Mouse (Mus musculus) limb, embryonic 11.5 days (tissue): Measurements from ENCODE around the gene Sgk2. TPM values are rescaled to one million over a fixed set of nuclear protein-coding genes. Genes with fewer than 3 reads are reported as not detected.

Source experiments
- ATAC-seq: fragments of 200-750 bp; cut with Nextera tagmentation; 2 replicates; pipeline ENCODE4 v1.8.0; 2017; ENCODE audit warnings: low read depth; ENCODE audit not compliant: insufficient number of reproducible peaks, low FRiP score, low TSS enrichment
- DNase-seq: peaks from one replicate; pipeline ENCODE4 v3.0.0-alpha.2; 2015; ENCODE audit warnings: low spot score
- H3K27ac ChIP-seq: fragments of 300-500 bp; sonication (generic); replicated peaks from 2 replicates; pipeline ENCODE4 v1.5.1; 2014; ENCODE audit warnings: low read depth, mild to moderate bottlenecking, low read length
- H3K27me3 ChIP-seq: fragments of 300-500 bp; sonication (generic); 2 replicates; pipeline ENCODE4 v1.6.1; 2014; ENCODE audit warnings: mild to moderate bottlenecking, low read length, mixed read lengths; ENCODE audit not compliant: control insufficient read depth, insufficient read depth
- H3K36me3 ChIP-seq: fragments of 300-500 bp; sonication (generic); 2 replicates; pipeline ENCODE4 v1.6.1; 2014; ENCODE audit warnings: mild to moderate bottlenecking, low read length, moderate library complexity, mixed read lengths; ENCODE audit not compliant: control insufficient read depth, insufficient read depth
- H3K4me1 ChIP-seq: fragments of 300-500 bp; sonication (generic); 2 replicates; pipeline ENCODE4 v1.6.1; 2014; ENCODE audit warnings: low read length, mixed read lengths; ENCODE audit not compliant: control insufficient read depth, insufficient read depth
- H3K4me2 ChIP-seq: fragments of 300-500 bp; sonication (generic); 2 replicates; pipeline ENCODE4 v1.6.1; 2014; ENCODE audit warnings: low read depth, mild to moderate bottlenecking, moderate library complexity; ENCODE audit not compliant: severe bottlenecking
- H3K4me3 ChIP-seq: fragments of 300-500 bp; sonication (generic); 2 replicates; pipeline ENCODE4 v1.5.1; 2014; ENCODE audit warnings: low read depth, low read length
- H3K9ac ChIP-seq: fragments of 300-500 bp; sonication (generic); 2 replicates; pipeline ENCODE4 v1.6.1; 2014; ENCODE audit warnings: mild to moderate bottlenecking, low read length
- H3K9me3 ChIP-seq: fragments of 300-500 bp; sonication (generic); 2 replicates; pipeline ENCODE4 v1.6.1; 2016; ENCODE audit warnings: low read length; ENCODE audit not compliant: control insufficient read depth
- WGBS: fragments of 180-500 bp; shearing (Covaris S2); extraction: QIAGEN DNeasy Blood & Tissue Kit; methylation state at CpG from one replicate; pipeline ENCODE4 v1.1.7; 2014; 5-methylcytosine and 5-hydroxymethylcytosine counted together
- polyA plus RNA-seq: library from polyadenylated mRNA; unstranded; fragments of >200 nt; fragmentation: Nextera tagmentation; extraction: Ambion mirVana; gene quantifications from 2 replicates; pipeline ENCODE4 v1.2.1, GENCODE M21; 2014

The Sgk2 gene
- not detected in 2 replicates for polyA plus RNA-seq

DNA sequence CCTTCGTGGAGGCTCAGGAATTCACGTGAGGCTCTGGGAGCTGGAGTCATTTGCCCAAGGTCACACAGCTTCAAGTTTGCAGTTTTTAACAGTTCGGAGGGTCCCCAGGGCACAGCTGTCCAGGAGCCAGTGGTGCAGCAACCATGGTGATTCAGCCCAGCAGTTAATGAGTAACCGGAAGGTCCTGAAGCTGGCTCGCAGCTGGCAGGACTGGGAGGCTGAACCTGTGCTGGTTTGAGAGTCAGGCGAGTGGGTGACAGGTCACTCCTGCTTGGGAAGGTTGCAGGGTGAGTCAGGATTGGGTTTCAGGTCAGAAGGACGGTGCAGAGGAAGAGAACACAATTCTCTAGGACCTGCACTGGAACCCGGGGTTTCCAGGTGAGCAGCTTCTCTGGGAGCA, at the start of gene Sgk2:
Sgk2 (plus strand) TSS at position 113 of the 400 bp plus-strand sequence.
- Histone ChIP-seq H3K27me3 (no peaks in the 10 kb centered on the region), H3K4me3 (no peak within 1 kb of the TSS), H3K4me1 (no peaks in the 10 kb centered on the region), H3K36me3 (no peaks in the 10 kb centered on the region), H3K4me2 (no peak within 1 kb of the TSS), H3K27ac (no peak within 1 kb of the TSS), H3K9ac (no peak within 1 kb of the TSS), H3K9me3 (no peaks in the 10 kb centered on the region)
- WGBS, result 61% methylated on average over 8 of the region's 8 CpGs
- ATAC-seq (no peak), DNase-seq (no peak)

DNA sequence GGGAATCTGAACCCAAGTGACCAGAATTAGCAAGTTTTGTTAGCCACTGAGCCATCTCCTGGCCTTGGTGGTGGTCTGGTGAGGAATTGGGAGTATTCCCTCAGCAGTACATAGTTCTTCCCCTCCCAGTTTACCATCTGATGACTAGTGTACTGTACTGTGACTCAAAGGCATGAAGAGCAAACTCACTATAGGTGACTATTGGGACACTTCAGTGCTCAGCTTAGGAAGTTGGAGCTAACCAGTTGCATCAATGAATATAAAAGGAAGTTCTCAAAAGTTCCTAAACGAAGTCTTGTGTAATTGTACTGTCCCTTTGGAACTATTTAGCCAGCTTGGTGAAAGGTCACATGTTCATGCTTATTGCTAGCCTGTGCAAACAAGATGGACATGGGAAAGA, 47.6 kb upstream of the Sgk2 start:
- H3K4me2 ChIP-seq, result no peak overlapping the region
- no peak overlapping the region for H3K27ac ChIP-seq
- 0 out of 2 replicates have a peak, but pooled peaks cover 7% of the 10 kb centered on the region for H3K4me1 ChIP-seq
- DNase-seq (no peak), ATAC-seq (no peak)
- peaks cover 15% of the 10 kb centered on the region; the same call in 1 of the 2 replicates for H3K36me3 ChIP-seq
- 87% methylated on average over 1 of the region's 1 CpGs for WGBS
- no peaks in the 10 kb centered on the region for H3K9me3 ChIP-seq
- H3K4me3 ChIP-seq, result no peak overlapping the region
- H3K9ac ChIP-seq, result no peak overlapping the region
- 0 out of 2 replicates have a peak, but pooled peaks cover 2% of the 10 kb centered on the region for H3K27me3 ChIP-seq

DNA sequence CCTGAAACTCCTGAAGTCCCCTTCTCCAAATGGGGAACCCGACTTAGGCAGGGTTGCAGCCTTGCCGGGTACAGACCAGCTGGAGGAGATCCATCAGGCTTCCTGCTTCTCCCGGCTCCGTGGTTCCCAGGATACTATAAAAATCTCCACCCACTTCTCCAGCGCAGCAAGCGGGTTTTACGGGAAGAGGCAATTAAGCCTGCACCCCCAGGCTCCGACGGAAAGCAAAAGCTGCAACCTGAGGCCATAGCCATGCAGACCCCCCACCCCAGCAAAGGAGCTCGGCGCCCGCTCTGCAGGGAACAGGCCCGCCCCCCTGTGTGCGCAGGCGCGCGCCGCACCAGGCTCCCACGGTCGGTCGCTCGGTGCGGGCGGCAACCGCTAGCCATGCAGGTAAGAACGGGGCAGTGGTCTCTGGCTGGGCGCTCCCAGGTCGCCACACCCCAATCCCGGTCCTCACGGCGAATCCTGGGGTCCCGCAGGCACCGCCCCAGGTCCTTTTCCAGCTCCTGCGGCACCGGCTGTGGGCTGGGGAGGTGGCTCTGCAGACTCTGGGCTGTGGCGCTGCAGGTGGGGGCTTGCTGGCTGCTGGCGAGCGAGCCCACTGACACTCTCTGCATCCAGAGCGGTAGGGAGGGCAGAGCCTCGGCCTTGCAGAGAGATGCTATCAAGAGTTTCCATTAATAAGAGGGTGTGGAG, 43.8 kb upstream of the Sgk2 start, which contains the start of gene L3mbtl1:
L3mbtl1 (plus strand) TSS at position 325 of the 699 bp plus-strand sequence.
- peak within 1 kb of the TSS; percentile 50 for H3K4me3 ChIP-seq
- WGBS, result under 1% methylated on average over 40 of the region's 40 CpGs
- H3K4me2 ChIP-seq, result peak within 1 kb of the TSS; percentile 97
- H3K36me3 ChIP-seq, result peaks cover 6% of the 10 kb centered on the region; the same call in 1 of the 2 replicates
- H3K9ac ChIP-seq, result peak within 1 kb of the TSS; percentile 45
- 0 out of 2 replicates have a peak, but pooled peaks cover 2% of the 10 kb centered on the region for H3K27me3 ChIP-seq
- ATAC-seq (peak; percentile 59; the same call in 1 of the 2 replicates), DNase-seq (peak; percentile 64)
- 0 out of 2 replicates have a peak, but pooled peaks cover 7% of the 10 kb centered on the region for H3K4me1 ChIP-seq
- H3K27ac ChIP-seq, result no peak within 1 kb of the TSS
- no peaks in the 10 kb centered on the region for H3K9me3 ChIP-seq

DNA sequence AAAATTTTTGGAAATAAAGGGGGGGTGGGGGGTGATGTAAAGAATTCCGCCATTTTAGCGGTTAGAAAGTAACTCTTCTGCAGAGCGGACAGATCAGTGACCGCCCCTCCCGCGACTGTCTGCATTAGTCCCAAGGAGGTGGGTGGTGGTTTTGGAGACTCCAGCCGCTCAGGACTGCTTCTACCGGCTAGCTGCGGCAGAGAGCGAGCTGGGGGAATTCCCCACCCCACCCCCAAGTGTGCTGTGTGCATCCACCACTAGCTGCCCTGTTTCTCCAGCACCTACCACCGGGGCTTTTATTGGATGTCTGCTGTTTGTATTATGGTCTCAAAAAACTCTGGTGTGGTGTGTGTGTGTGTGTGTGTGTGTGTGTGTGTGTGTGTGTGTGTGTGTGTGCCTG, 43.2 kb upstream of the Sgk2 start:
- H3K4me1 ChIP-seq, result 0 out of 2 replicates have a peak, but pooled peaks cover 7% of the 10 kb centered on the region
- ATAC-seq, result no peak
- DNase-seq, result no peak
- no peaks in the 10 kb centered on the region for H3K9me3 ChIP-seq
- H3K27ac ChIP-seq, result no peak overlapping the region
- WGBS, result 8% methylated on average over 11 of the region's 11 CpGs
- peaks cover 3% of the 10 kb centered on the region; the same call in 1 of the 2 replicates for H3K36me3 ChIP-seq
- no peak overlapping the region for H3K9ac ChIP-seq
- peak overlapping the region; percentile 97 for H3K4me2 ChIP-seq
- H3K4me3 ChIP-seq, result peak overlapping the region; percentile 50
- H3K27me3 ChIP-seq, result 0 out of 2 replicates have a peak, but pooled peaks cover 2% of the 10 kb centered on the region

GRCm38 (mm10) chr2:162946964-162947363, 40.2 kb upstream of the Sgk2 start:
- 84% methylated on average over 5 of the region's 5 CpGs for whole genome bisulfite sequencing
- ATAC-seq, result no peak

GRCm38 (mm10) chr2:162947736-162948135, 39.4 kb upstream of the Sgk2 start:
- Histone ChIP-seq H3K27ac (no peak overlapping the region), H3K9me3 (no peaks in the 10 kb centered on the region), H3K36me3 (no peaks in the 10 kb centered on the region), H3K27me3 (0 out of 2 replicates have a peak, but pooled peaks cover 2% of the 10 kb centered on the region), H3K4me1 (0 out of 2 replicates have a peak, but pooled peaks cover 4% of the 10 kb centered on the region), H3K4me3 (no peak overlapping the region), H3K4me2 (peak overlapping the region; percentile 35; the same call in 1 of the 2 replicates), H3K9ac (no peak overlapping the region)
- WGBS, result 34% methylated on average over 15 of the region's 15 CpGs
- ATAC-seq, result peak; percentile 14; the same call in 1 of the 2 replicates
- DNase-seq, result no peak

More at GRCm38 (mm10) chr2:162946964-162947363, 40.2 kb upstream of the Sgk2 start:
- DNase-seq, result no peak
- no peak overlapping the region for H3K4me2 ChIP-seq
- H3K27me3 ChIP-seq, result 0 out of 2 replicates have a peak, but pooled peaks cover 2% of the 10 kb centered on the region
- H3K4me1 ChIP-seq, result 0 out of 2 replicates have a peak, but pooled peaks cover 7% of the 10 kb centered on the region
- no peaks in the 10 kb centered on the region for H3K36me3 ChIP-seq
- no peak overlapping the region for H3K27ac ChIP-seq
- no peaks in the 10 kb centered on the region for H3K9me3 ChIP-seq
- H3K4me3 ChIP-seq, result no peak overlapping the region
- no peak overlapping the region for H3K9ac ChIP-seq

DNA sequence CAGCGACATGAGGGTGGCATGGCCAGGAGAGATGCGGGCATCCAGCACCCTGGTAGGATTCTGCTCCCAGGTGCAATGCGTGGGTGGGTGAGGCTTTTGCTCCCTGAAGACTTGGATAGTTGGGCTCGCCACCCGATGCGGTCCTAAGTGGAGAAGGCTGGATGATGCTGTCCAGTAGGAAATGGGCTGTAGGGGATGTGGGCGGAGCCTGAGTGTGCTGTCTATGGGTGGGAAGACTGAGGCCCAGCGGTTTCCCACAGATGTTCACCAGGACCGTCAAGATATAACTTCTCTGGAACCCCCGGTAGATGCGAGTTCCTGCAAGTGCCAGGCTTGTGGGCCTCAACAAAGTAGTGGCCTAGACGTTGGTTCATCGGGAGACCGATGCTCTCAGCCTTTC, 38.9 kb upstream of the Sgk2 start:
- 0 out of 2 replicates have a peak, but pooled peaks cover 2% of the 10 kb centered on the region for H3K27me3 ChIP-seq
- H3K9me3 ChIP-seq, result no peaks in the 10 kb centered on the region
- WGBS, result 62% methylated on average over 14 of the region's 14 CpGs
- peak overlapping the region; percentile 35; the same call in 1 of the 2 replicates for H3K4me2 ChIP-seq
- H3K4me1 ChIP-seq, result no peaks in the 10 kb centered on the region
- DNase-seq (no peak), ATAC-seq (no peak)
- H3K27ac ChIP-seq, result no peak overlapping the region
- no peaks in the 10 kb centered on the region for H3K36me3 ChIP-seq
- H3K9ac ChIP-seq, result no peak overlapping the region
- no peak overlapping the region for H3K4me3 ChIP-seq

- no peak for DNase-seq
- Histone ChIP-seq H3K27ac (no peak overlapping the region), H3K4me2 (no peak overlapping the region), H3K4me1 (no peaks in the 10 kb centered on the region), H3K9ac (no peak overlapping the region), H3K4me3 (no peak overlapping the region), H3K27me3 (no peaks in the 10 kb centered on the region), H3K9me3 (no peaks in the 10 kb centered on the region), H3K36me3 (no peaks in the 10 kb centered on the region)
- WGBS, result 87% methylated on average over 2 of the region's 2 CpGs
- no peak for ATAC-seq
Measured at GRCm38 (mm10) chr2:162950776-162951175, 36.4 kb upstream of the Sgk2 start.
